Mouse (Mus musculus) MEL (cell line): ENCODE data around the gene Plau.

ENCODE experiments used
- KAT2A ChIP-seq: conservative IDR thresholded peaks from 2 replicates; pipeline ENCODE4 v1.6.1; 2012; ENCODE audit warnings: low read depth, low read length, improper control_type of control experiment, inconsistent platforms
- MAX ChIP-seq: IDR thresholded peaks from 2 replicates; pipeline ENCODE4 v1.6.1; 2011; ENCODE audit warnings: low read length, improper control_type of control experiment
- POLR2A ChIP-seq, 2 experiments: IDR thresholded peaks; 2 replicates each; pipeline ENCODE4 v1.6.1; 2011 to 2012; ENCODE audit warnings: low read length in 2 of 2, mild to moderate bottlenecking in 2 of 2, control low read depth in 1 of 2, improper control_type of control experiment in 1 of 2, low read depth in 1 of 2, moderate library complexity in 1 of 2; ENCODE audit not compliant: control insufficient read depth in 1 of 2, insufficient read depth in 1 of 2, poor library complexity in 1 of 2
- POLR2AphosphoS2 ChIP-seq: IDR thresholded peaks from 2 replicates; pipeline ENCODE4 v1.6.1; 2011; ENCODE audit warnings: low read length, improper control_type of control experiment

GRCm38 (mm10) chr14:20788151-20788550 lies 48.3 kb upstream of the Plau start:
- TF ChIP-seq POLR2AphosphoS2 (no peak), MAX (no peak), POLR2A (IDR thresholded peaks at IDR 0.05; ENCODE audit: control insufficient read depth in 1 of 2, insufficient read depth in 1 of 2, low read depth in 1 of 2, low read length in 2 of 2, poor library complexity in 1 of 2) (no peak), KAT2A (no peak)
